Mouse (Mus musculus) spleen, adult 18-20 months (tissue): Measurements from ENCODE around the gene Btnl2.

Experiments used
- DNase-seq, 2 experiments: peaks; one replicate each; pipeline ENCODE4 v3.0.0; 2022; ENCODE audit warnings: mixed read lengths in 2 of 2

Btnl2 gene

GRCm38 (mm10) chr17:34411117-34411516 lies 56.5 kb downstream of the Btnl2 start:
- peak; percentile 55 to 69 for DNase-seq
